Mouse (Mus musculus) liver, embryonic 12.5 days (tissue): Measurements from ENCODE around the gene Nxpe3. TPM values are rescaled to one million over a fixed set of nuclear protein-coding genes. Genes with fewer than 3 reads are reported as not detected.

Experiments used
- ATAC-seq: fragments of 200-750 bp; cut with Nextera tagmentation; 2 replicates; pipeline ENCODE4 v1.8.0; 2017; ENCODE audit warnings: moderate number of reproducible peaks, mild to moderate bottlenecking, moderate library complexity
- H3K27ac ChIP-seq: fragments of 300-500 bp; sonication (generic); 2 replicates; pipeline ENCODE4 v1.5.1; 2016; ENCODE audit warnings: mild to moderate bottlenecking
- H3K27me3 ChIP-seq: fragments of 300-500 bp; sonication (generic); replicated peaks from 2 replicates; pipeline ENCODE4 v1.6.1; 2016; ENCODE audit warnings: mild to moderate bottlenecking, moderate library complexity
- H3K36me3 ChIP-seq: fragments of 300-500 bp; sonication (generic); 2 replicates; pipeline ENCODE4 v1.6.1; 2016; ENCODE audit warnings: mild to moderate bottlenecking, moderate library complexity
- H3K4me1 ChIP-seq: fragments of 300-500 bp; sonication (generic); 2 replicates; pipeline ENCODE4 v1.6.1; 2016
- H3K4me2 ChIP-seq: fragments of 300-500 bp; sonication (generic); 2 replicates; pipeline ENCODE4 v1.6.1; 2016; ENCODE audit warnings: mild to moderate bottlenecking, moderate library complexity
- H3K4me3 ChIP-seq: fragments of 300-500 bp; sonication (generic); 2 replicates; pipeline ENCODE4 v1.5.1; 2016; ENCODE audit warnings: mild to moderate bottlenecking, moderate library complexity
- H3K9ac ChIP-seq: fragments of 300-500 bp; sonication (generic); 2 replicates; pipeline ENCODE4 v1.6.1; 2016; ENCODE audit warnings: mild to moderate bottlenecking, moderate library complexity
- H3K9me3 ChIP-seq: fragments of 300-500 bp; sonication (generic); replicated peaks from 2 replicates; pipeline ENCODE4 v1.6.1; 2016; ENCODE audit warnings: mild to moderate bottlenecking, moderate library complexity
- WGBS: fragments of 180-500 bp; shearing (Covaris S2); methylation state at CpG from one replicate; pipeline ENCODE4 v1.1.7; 2016; ENCODE audit not compliant: insufficient replicate concordance; 5-methylcytosine and 5-hydroxymethylcytosine counted together
- polyA plus RNA-seq: library from polyadenylated mRNA; unstranded; fragments of >200 nt; fragmentation: Nextera tagmentation; extraction: Ambion mirVana; gene quantifications from 2 replicates; pipeline ENCODE4 v1.2.1, GENCODE M21; 2016

The Nxpe3 gene
- polyA plus RNA-seq, 1 experiment from 2014 or later, result 0.57 TPM

- WGBS, result 81% methylated on average over 14 of the region's 14 CpGs
- Histone ChIP-seq H3K36me3 (peaks cover 68% of the 10 kb centered on the region), H3K4me2 (no peak overlapping the region)
These were observed 79.6 kb downstream of the Nxpe3 start for GRCm38 (mm10) chr16:55815466-55815865.

DNA sequence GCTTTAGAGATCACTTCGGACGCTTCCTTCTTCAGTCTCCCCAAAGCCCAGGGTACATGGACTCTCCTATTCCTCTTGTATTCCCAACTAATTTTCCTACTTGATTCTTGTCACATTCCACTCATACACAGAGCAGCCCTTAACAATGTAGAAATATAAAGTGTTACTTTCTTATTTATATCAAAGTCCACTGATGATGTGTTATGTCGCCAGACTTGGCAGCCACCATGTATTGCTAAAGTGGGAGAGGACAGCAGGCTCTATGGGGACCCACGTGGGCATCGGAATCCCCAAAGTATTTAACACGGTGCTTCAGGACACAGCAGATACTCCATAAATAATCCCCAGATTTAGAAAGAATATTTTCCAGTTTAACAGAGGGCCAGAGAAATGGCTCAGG is 80.4 kb downstream of the Nxpe3 start:
- H3K4me2 ChIP-seq, result no peak overlapping the region
- H3K9me3 ChIP-seq, result no peaks in the 10 kb centered on the region
- WGBS, result 86% methylated on average over 6 of the region's 6 CpGs
- H3K27ac ChIP-seq, result no peak overlapping the region
- H3K4me3 ChIP-seq, result no peak overlapping the region
- no peak overlapping the region for H3K9ac ChIP-seq
- peaks cover 3% of the 10 kb centered on the region; the same call in 1 of the 2 replicates for H3K4me1 ChIP-seq
- no peaks in the 10 kb centered on the region for H3K27me3 ChIP-seq
- H3K36me3 ChIP-seq, result peaks cover 70% of the 10 kb centered on the region
- no peak for ATAC-seq

More at GRCm38 (mm10) chr16:55815466-55815865, 79.6 kb downstream of the Nxpe3 start:
- Histone ChIP-seq H3K9me3 (no peaks in the 10 kb centered on the region), H3K27me3 (peaks cover 4% of the 10 kb centered on the region), H3K27ac (no peak overlapping the region), H3K4me3 (no peak overlapping the region), H3K4me1 (peaks cover 4% of the 10 kb centered on the region; the same call in 1 of the 2 replicates), H3K9ac (no peak overlapping the region)
- ATAC-seq, result no peak

GRCm38 (mm10) chr16:55813916-55814315 is 81.2 kb downstream of the Nxpe3 start:
- Histone ChIP-seq H3K9me3 (no peaks in the 10 kb centered on the region), H3K4me3 (no peak overlapping the region), H3K4me2 (no peak overlapping the region), H3K27me3 (no peaks in the 10 kb centered on the region), H3K9ac (no peak overlapping the region), H3K36me3 (peaks cover 70% of the 10 kb centered on the region), H3K27ac (no peak overlapping the region), H3K4me1 (no peaks in the 10 kb centered on the region)
- 86% methylated on average over 15 of the region's 15 CpGs for WGBS
- ATAC-seq, result no peak

- Histone ChIP-seq H3K4me2 (no peak overlapping the region), H3K36me3 (peaks cover 57% of the 10 kb centered on the region), H3K9ac (no peak overlapping the region), H3K4me1 (no peaks in the 10 kb centered on the region; the same call in 1 of the 2 replicates), H3K9me3 (no peaks in the 10 kb centered on the region), H3K4me3 (no peak overlapping the region), H3K27me3 (no peaks in the 10 kb centered on the region), H3K27ac (no peak overlapping the region)
- no peak for ATAC-seq
- WGBS, result 36% methylated on average over 6 of the region's 6 CpGs
These were observed 83.3 kb downstream of the Nxpe3 start for GRCm38 (mm10) chr16:55811792-55812191.

- Histone ChIP-seq H3K4me3 (no peak overlapping the region), H3K4me2 (no peak overlapping the region), H3K27me3 (no peaks in the 10 kb centered on the region), H3K36me3 (peaks cover 40% of the 10 kb centered on the region), H3K9me3 (no peaks in the 10 kb centered on the region), H3K9ac (no peak overlapping the region), H3K4me1 (no peaks in the 10 kb centered on the region; the same call in 1 of the 2 replicates), H3K27ac (no peak overlapping the region)
- ATAC-seq, result no peak
- WGBS, result 76% methylated on average over 9 of the region's 9 CpGs
These were observed 85.1 kb downstream of the Nxpe3 start for GRCm38 (mm10) chr16:55809779-55810514.

- no peaks in the 10 kb centered on the region; the same call in 1 of the 2 replicates for H3K4me1 ChIP-seq
- no peak overlapping the region for H3K9ac ChIP-seq
- WGBS, result 83% methylated on average over 6 of the region's 6 CpGs
- no peak overlapping the region for H3K4me2 ChIP-seq
- H3K27me3 ChIP-seq, result no peaks in the 10 kb centered on the region
- no peak overlapping the region for H3K4me3 ChIP-seq
- H3K36me3 ChIP-seq, result peaks cover 34% of the 10 kb centered on the region
- H3K27ac ChIP-seq, result no peak overlapping the region
- no peak for ATAC-seq
- no peaks in the 10 kb centered on the region for H3K9me3 ChIP-seq
These were observed 85.7 kb downstream of the Nxpe3 start for GRCm38 (mm10) chr16:55809345-55809744.

GRCm38 (mm10) chr16:55807505-55807932 is 87.6 kb downstream of the Nxpe3 start:
- WGBS, result 30% methylated on average over 6 of the region's 6 CpGs
- Histone ChIP-seq H3K36me3 (peaks cover 17% of the 10 kb centered on the region), H3K27ac (no peak overlapping the region), H3K27me3 (no peaks in the 10 kb centered on the region), H3K4me3 (no peak overlapping the region), H3K4me2 (no peak overlapping the region), H3K4me1 (no peaks in the 10 kb centered on the region; the same call in 1 of the 2 replicates), H3K9ac (no peak overlapping the region), H3K9me3 (no peaks in the 10 kb centered on the region)
- ATAC-seq, result no peak

GRCm38 (mm10) chr16:55804799-55805198 is 90.3 kb downstream of the Nxpe3 start:
- 23% methylated on average over 1 of the region's 1 CpGs for WGBS
- no peak overlapping the region for H3K4me3 ChIP-seq
- no peak overlapping the region for H3K27ac ChIP-seq

DNA sequence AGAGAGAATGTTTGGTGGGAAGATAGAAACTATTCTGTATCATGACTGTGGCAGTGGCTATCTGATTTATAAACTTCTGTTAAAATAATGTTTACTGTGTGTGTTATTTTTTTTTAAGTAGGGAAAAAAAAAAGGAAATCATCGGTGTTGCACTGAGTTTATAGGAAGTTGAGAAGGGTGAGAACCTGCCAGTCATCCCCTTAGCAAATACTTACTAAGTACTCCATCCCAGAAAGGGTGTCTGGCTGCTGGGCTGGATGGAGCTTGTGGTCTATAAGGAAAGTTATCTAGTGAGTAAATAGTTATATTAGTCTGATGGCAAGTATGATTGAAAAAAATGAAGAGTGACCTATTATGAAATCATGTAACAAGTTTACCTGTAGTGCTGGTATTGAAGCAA is 93.5 kb downstream of the Nxpe3 start:
- WGBS, result 39% methylated on average over 1 of the region's 1 CpGs
- Histone ChIP-seq H3K9ac (no peak overlapping the region), H3K9me3 (no peaks in the 10 kb centered on the region), H3K4me1 (no peaks in the 10 kb centered on the region), H3K27me3 (no peaks in the 10 kb centered on the region), H3K36me3 (no peaks in the 10 kb centered on the region), H3K4me2 (no peak overlapping the region), H3K27ac (no peak overlapping the region), H3K4me3 (no peak overlapping the region)
- no peak for ATAC-seq

More at GRCm38 (mm10) chr16:55804799-55805198, 90.3 kb downstream of the Nxpe3 start:
- no peaks in the 10 kb centered on the region for H3K9me3 ChIP-seq
- no peaks in the 10 kb centered on the region; the same call in 1 of the 2 replicates for H3K4me1 ChIP-seq
- no peaks in the 10 kb centered on the region for H3K27me3 ChIP-seq
- H3K36me3 ChIP-seq, result no peaks in the 10 kb centered on the region
- no peak overlapping the region for H3K4me2 ChIP-seq
- no peak overlapping the region for H3K9ac ChIP-seq
- ATAC-seq, result no peak

DNA sequence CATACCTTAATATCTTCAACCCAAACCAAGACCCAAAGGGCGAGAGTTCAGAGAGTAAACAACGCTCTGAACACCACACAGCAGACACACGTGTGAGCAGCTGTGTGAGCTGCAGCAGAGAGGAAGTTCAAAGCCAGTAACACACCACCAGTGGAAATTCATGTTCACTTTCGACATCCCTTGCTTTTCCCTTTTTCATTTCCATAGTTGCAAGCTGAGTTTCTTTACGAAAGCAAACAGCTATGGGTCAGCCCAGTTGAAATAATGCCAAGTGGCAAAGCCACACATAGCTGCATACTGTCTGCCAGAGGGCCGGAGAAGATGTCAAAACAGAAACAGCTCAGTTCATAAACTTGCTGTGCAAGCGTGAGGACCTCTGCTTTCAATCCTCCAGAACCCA is 96.2 kb downstream of the Nxpe3 start:
- H3K36me3 ChIP-seq, result no peaks in the 10 kb centered on the region
- H3K27me3 ChIP-seq, result no peaks in the 10 kb centered on the region
- no peak overlapping the region for H3K4me2 ChIP-seq
- no peak overlapping the region for H3K9ac ChIP-seq
- H3K4me3 ChIP-seq, result no peak overlapping the region
- no peaks in the 10 kb centered on the region for H3K9me3 ChIP-seq
- no peak overlapping the region for H3K27ac ChIP-seq
- no peak for ATAC-seq
- 56% methylated on average over 7 of the region's 7 CpGs for WGBS
- H3K4me1 ChIP-seq, result no peaks in the 10 kb centered on the region

DNA sequence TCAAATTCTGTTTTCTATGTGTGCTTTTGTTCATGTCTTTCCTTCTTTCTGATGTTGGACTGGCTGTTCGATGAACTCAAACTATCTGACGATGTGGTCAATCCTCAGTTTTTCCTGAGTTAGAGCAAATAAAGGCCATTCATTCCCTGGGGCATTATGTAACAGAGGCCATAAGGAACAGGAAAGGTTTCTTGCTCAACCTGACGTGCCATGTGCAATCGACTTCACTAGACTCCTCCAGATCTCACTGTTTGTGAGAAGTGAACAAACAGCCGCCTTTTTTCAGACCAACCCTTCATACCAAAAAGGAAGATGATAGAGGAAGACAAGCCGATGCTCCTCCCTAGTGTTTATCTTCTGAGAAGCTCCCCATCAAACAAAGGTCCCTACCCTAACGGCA is 104.8 kb downstream of the Nxpe3 start:
- Histone ChIP-seq H3K27ac (no peak overlapping the region), H3K4me1 (no peaks in the 10 kb centered on the region), H3K27me3 (no peaks in the 10 kb centered on the region), H3K36me3 (no peaks in the 10 kb centered on the region), H3K9me3 (no peaks in the 10 kb centered on the region), H3K9ac (no peak overlapping the region), H3K4me2 (no peak overlapping the region), H3K4me3 (no peak overlapping the region)
- 70% methylated on average over 7 of the region's 7 CpGs for WGBS
- no peak for ATAC-seq
